17 mouse cellular contexts compared by ENCODE assay signal in genomic region chr4:152161601-152162000, GRCm38 (mm10). TPM values are rescaled to one million over a fixed set of nuclear protein-coding genes. Genes with fewer than 3 reads are reported as not detected.
"Had no signal": no experiment of that assay in that cellular context is flagged by ENCODE, and none has a peak within 500 bp of the region (broad histone marks: within the 10 kb centered on the region; RNA-seq: fewer than 3 reads in every experiment).

No protein-coding gene starts in this region.

- H3K27ac ChIP-seq: hindbrain, embryonic 14.5 days; limb, embryonic 15.5 days; liver, embryonic 15.5 days; macrophage; midbrain, embryonic 15.5 days; neural tube, embryonic 12.5 days; stomach, embryonic 15.5 days had no signal

- H3K9ac ChIP-seq: hindbrain, embryonic 14.5 days; limb, embryonic 15.5 days; liver, embryonic 15.5 days; lung, embryonic 14.5 days; midbrain, embryonic 15.5 days; neural tube, embryonic 12.5 days; stomach, embryonic 15.5 days had no signal

- ATAC-seq: midbrain, embryonic 15.5 days had no signal

- H3K36me3 ChIP-seq: limb, embryonic 15.5 days; liver, embryonic 15.5 days; midbrain, embryonic 15.5 days; neural tube, embryonic 12.5 days; stomach, embryonic 15.5 days had no signal

- H3K4me2 ChIP-seq: hindbrain, embryonic 14.5 days; limb, embryonic 15.5 days; liver, embryonic 15.5 days; lung, embryonic 14.5 days; midbrain, embryonic 11.5 days; midbrain, embryonic 15.5 days; neural tube, embryonic 12.5 days; stomach, embryonic 15.5 days had no signal

- H3K4me3 ChIP-seq: limb, embryonic 15.5 days; liver, embryonic 15.5 days; megakaryocyte, embryonic 14.5 days; midbrain, embryonic 15.5 days; neural tube, embryonic 12.5 days; stomach, embryonic 15.5 days had no signal

- DNase-seq: layer of hippocampus, adult 9-11 months; layer of hippocampus, postnatal 36 days; lung, embryonic 14.5 days; lung, postnatal 14 days; thymus, adult 2 months; thymus, postnatal 25 days had no signal

- H3K9me3 ChIP-seq: limb, embryonic 15.5 days; liver, embryonic 15.5 days; midbrain, embryonic 15.5 days; neural tube, embryonic 12.5 days; stomach, embryonic 15.5 days had no signal

RNA-seq across cellular contexts. Expression of gene Hes2, which starts 2.9 kb away (rescaled TPM):
- polyA plus RNA-seq: hindbrain, embryonic 14.5 days; limb, embryonic 11.5 days; liver, embryonic 15.5 days; lung, embryonic 14.5 days; midbrain, embryonic 15.5 days; spleen, adult 2 months had no signal
